Mouse (Mus musculus) heart, adult 18-20 months (tissue): ENCODE measurements around the gene Tapbp. TPM values are rescaled to one million over a fixed set of nuclear protein-coding genes. Genes with fewer than 3 reads are reported as not detected.
"Not testable (repeated sequence)": the region's sequence is repeated elsewhere in the genome, so short reads cannot be mapped to it uniquely, and the experiment has no call there.

Experiments
- DNase-seq, 2 experiments: peaks; one replicate each; pipeline ENCODE4 v3.0.0; 2021 to 2022; ENCODE audit warnings: mixed read lengths in 1 of 2
- long read RNA-seq, 2 experiments: library from polyadenylated mRNA; stranded (forward); transcript quantifications; one replicate each; pipeline ENCODE4 v2.0.0; 2021
- total RNA-seq, 2 experiments: library from RNA; stranded (reverse); gene quantifications; 2 replicates each; pipeline ENCODE4 v1.2.3; 2021

The Tapbp gene
- total RNA-seq = 100 to 1,000 TPM; 111 to 115 TPM
- long read RNA-seq, experiment 1, transcript Tapbp-206 (8 exons, 2,589 nt) = minor isoform, 27 of 88 reads
- long read RNA-seq, experiment 1, transcript Tapbp-201 (8 exons, 2,898 nt) = major isoform, 36 of 88 reads
- long read RNA-seq, experiment 1, partial matches to known transcripts = 19 of 88 reads
- long read RNA-seq, experiment 1, other reads (novel, unspliced or antisense) = 6 of 88 reads
- long read RNA-seq, experiment 2, transcript Tapbp-201 (8 exons, 2,898 nt) = minor isoform, 10 of 40 reads
- long read RNA-seq, experiment 2, transcript Tapbp-206 (8 exons, 2,589 nt) = major isoform, 17 of 40 reads
- long read RNA-seq, experiment 2, partial matches to known transcripts = 10 of 40 reads
- long read RNA-seq, experiment 2, other reads (novel, unspliced or antisense) = 3 of 40 reads

- peak; percentile 97 to 98 for DNase-seq
These were observed at the start of gene Tapbp, which contains the start of gene Zbtb22 for GRCm38 (mm10) chr17:33915671-33916250. TSS of gene Tapbp (plus strand) at chr17:33915899. TSS of gene Zbtb22 (plus strand) at chr17:33915904.

- not testable (repeated sequence) for DNase-seq
These were observed 42.2 kb upstream of the Tapbp start, which contains the start of gene Gm7029 for GRCm38 (mm10) chr17:33873537-33873936. TSS of gene Gm7029 (plus strand) at chr17:33873837.

GRCm38 (mm10) chr17:33874411-33874810, 41.3 kb upstream of the Tapbp start:
- DNase-seq = peak in 1 of 2 experiments; percentile 10

GRCm38 (mm10) chr17:33875797-33876196, 39.9 kb upstream of the Tapbp start:
- DNase-seq = not testable (repeated sequence)

GRCm38 (mm10) chr17:33884320-33884719, 31.4 kb upstream of the Tapbp start:
- DNase-seq = not testable (repeated sequence)

- not testable (repeated sequence) for DNase-seq
These were observed 27.9 kb upstream of the Tapbp start for GRCm38 (mm10) chr17:33887802-33888201.

GRCm38 (mm10) chr17:33888230-33888629, 27.5 kb upstream of the Tapbp start:
- not testable (repeated sequence) for DNase-seq

GRCm38 (mm10) chr17:33889941-33890532, 25.7 kb upstream of the Tapbp start:
- peak in 1 of 2 experiments; percentile 10 for DNase-seq

- DNase-seq = peak; percentile 99 to 100
These were observed 25.1 kb upstream of the Tapbp start, which contains the start of gene Kifc1 for GRCm38 (mm10) chr17:33890533-33891059. TSS of gene Kifc1 (minus strand) at chr17:33890661.

- DNase-seq = no peak
These were observed 24.3 kb upstream of the Tapbp start for GRCm38 (mm10) chr17:33891357-33891756.

GRCm38 (mm10) chr17:33891892-33892291, 23.8 kb upstream of the Tapbp start:
- DNase-seq = not testable (repeated sequence)

- DNase-seq = no peak
These were observed 23.3 kb upstream of the Tapbp start for GRCm38 (mm10) chr17:33892429-33892828.

GRCm38 (mm10) chr17:33893011-33893410, 22.7 kb upstream of the Tapbp start:
- not testable (repeated sequence) for DNase-seq

- peak in 1 of 2 experiments; percentile 63 for DNase-seq
These were observed 18.4 kb upstream of the Tapbp start for GRCm38 (mm10) chr17:33897114-33897794.

- DNase-seq = peak; percentile 17 to 62
These were observed 17.5 kb upstream of the Tapbp start for GRCm38 (mm10) chr17:33898193-33898592.

GRCm38 (mm10) chr17:33899642-33900041, 16.1 kb upstream of the Tapbp start:
- no peak for DNase-seq

GRCm38 (mm10) chr17:33900281-33900988, 15.3 kb upstream of the Tapbp start:
- no peak for DNase-seq

GRCm38 (mm10) chr17:33900989-33901314, 14.7 kb upstream of the Tapbp start:
- no peak for DNase-seq

- DNase-seq = no peak
These were observed 14.0 kb upstream of the Tapbp start for GRCm38 (mm10) chr17:33901653-33902052.

GRCm38 (mm10) chr17:33902079-33902478, 13.6 kb upstream of the Tapbp start:
- DNase-seq = no peak

GRCm38 (mm10) chr17:33902491-33902890, 13.2 kb upstream of the Tapbp start:
- peak in 1 of 2 experiments; percentile 14 for DNase-seq
